9 mouse cellular contexts compared by ENCODE assay signal in the genomic region with DNA sequence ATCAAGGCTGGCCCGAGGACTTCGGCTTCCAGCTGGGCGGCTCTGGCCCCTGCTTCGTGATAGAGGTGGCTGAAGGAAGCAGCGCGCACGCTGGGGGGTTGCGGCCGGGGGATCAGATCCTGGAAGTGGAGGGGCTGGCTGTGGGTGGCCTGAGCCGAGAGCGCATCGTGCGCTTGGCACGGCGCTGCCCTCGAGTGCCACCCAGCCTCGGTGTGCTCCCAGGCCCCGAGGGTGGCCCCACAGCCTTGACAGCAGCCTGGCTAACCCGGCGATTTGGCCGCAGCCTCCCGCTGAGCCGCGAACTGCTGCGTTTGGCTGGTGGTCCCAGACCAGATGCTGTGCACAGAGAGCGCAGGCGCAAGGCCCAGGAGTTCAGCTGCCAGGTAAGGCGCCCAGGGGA. TPM values are rescaled to one million over a fixed set of nuclear protein-coding genes. Genes with fewer than 3 reads are reported as not detected.
A peak's percentile ranks its signal among the peaks of the same experiment; 100 is the strongest.
DNase-seq lines count a peak whose midpoint lies in the region; ATAC-seq and TF ChIP-seq lines count a peak whose summit lies in the region.
"Had no signal": no experiment of that assay in that cellular context is flagged by ENCODE, and none has a peak within 500 bp of the region (broad histone marks: within the 10 kb centered on the region; RNA-seq: fewer than 3 reads in every experiment).

No protein-coding gene starts in this region.

- no peak for TF ChIP-seq EP300 in stomach, postnatal 0 days (optimal IDR thresholded peaks at IDR 0.05)

- peaks cover 26% of the 10 kb centered on the region for H3K27me3 ChIP-seq in lung, embryonic 16.5 days (ENCODE audit: control insufficient read depth, insufficient read depth, low read depth, low read length)
- peaks cover 17% of the 10 kb centered on the region for H3K27me3 ChIP-seq in limb, embryonic 11.5 days (ENCODE audit: control insufficient read depth, insufficient read depth, low read length)
- no peaks in the 10 kb centered on the region for H3K27me3 ChIP-seq in stomach, postnatal 0 days (ENCODE audit: control insufficient read depth, insufficient read depth, low read length)

- H3K9ac ChIP-seq in lung, embryonic 16.5 days (ENCODE audit: low read length) = no peak overlapping the region
- H3K9ac ChIP-seq in limb, embryonic 11.5 days (ENCODE audit: low read length) = no peak overlapping the region; the same call in 1 of the 2 replicates
- peak overlapping the region; percentile 47 for H3K9ac ChIP-seq in stomach, postnatal 0 days (ENCODE audit: low read length)

- no peaks in the 10 kb centered on the region for H3K36me3 ChIP-seq in lung, embryonic 16.5 days (ENCODE audit: control insufficient read depth, insufficient read depth, low read length)
- no peaks in the 10 kb centered on the region for H3K36me3 ChIP-seq in limb, embryonic 11.5 days (ENCODE audit: control insufficient read depth, insufficient read depth, low read length)
- H3K36me3 ChIP-seq in stomach, postnatal 0 days (ENCODE audit: control insufficient read depth, insufficient read depth, low read length) = no peaks in the 10 kb centered on the region

- 3% methylated on average over 28 of the region's 28 CpGs for WGBS in lung, embryonic 16.5 days
- 3% methylated on average over 28 of the region's 28 CpGs for WGBS in limb, embryonic 11.5 days
- WGBS in stomach, postnatal 0 days = 8% methylated on average over 22 of the region's 28 CpGs

- ATAC-seq in lung, embryonic 16.5 days (ENCODE audit: low read depth) = no peak
- ATAC-seq in limb, embryonic 11.5 days (ENCODE audit: insufficient number of reproducible peaks, low FRiP score, low TSS enrichment, low read depth) = no peak
- ATAC-seq in stomach, postnatal 0 days (ENCODE audit: low FRiP score, low TSS enrichment) = no peak

- DNase-seq in adrenal gland, postnatal 10 days = peak; percentile 19
- no peak for DNase-seq in adrenal gland, postnatal 36 days
- DNase-seq in lung, adult 18-20 months = no peak
- no peak for DNase-seq in limb, embryonic 11.5 days (ENCODE audit: low spot score)
- DNase-seq in stomach, postnatal 0 days (ENCODE audit: low spot score) = no peak
- DNase-seq in ovary, postnatal 14 days (ENCODE audit: low spot score) = no peak
- DNase-seq in right cerebral cortex, postnatal 36 days (ENCODE audit: low spot score in 2 of 2) = no peak
- DNase-seq: layer of hippocampus, postnatal 36 days had no signal

- no peaks in the 10 kb centered on the region for H3K9me3 ChIP-seq in lung, embryonic 16.5 days (ENCODE audit: control insufficient read depth, low read length)
- H3K9me3 ChIP-seq in limb, embryonic 11.5 days (ENCODE audit: control insufficient read depth, low read length) = no peaks in the 10 kb centered on the region
- no peaks in the 10 kb centered on the region for H3K9me3 ChIP-seq in stomach, postnatal 0 days (ENCODE audit: control insufficient read depth, low read length)

- H3K4me3 ChIP-seq in lung, embryonic 16.5 days (ENCODE audit: low read length) = 0 out of 2 replicates have a peak overlapping the region, but pooled peaks have one; percentile 12
- peak overlapping the region; percentile 23; the same call in 1 of the 2 replicates for H3K4me3 ChIP-seq in limb, embryonic 11.5 days (ENCODE audit: low read depth, low read length)
- H3K4me3 ChIP-seq in stomach, postnatal 0 days (ENCODE audit: low read depth, low read length) = no peak overlapping the region

- no peak for TF ChIP-seq CTCF in stomach, postnatal 0 days (IDR thresholded peaks at IDR 0.05; ENCODE audit: low read depth)

- H3K4me2 ChIP-seq in lung, embryonic 16.5 days (ENCODE audit: low read depth, low read length) = peak overlapping the region; percentile 35
- H3K4me2 ChIP-seq in limb, embryonic 11.5 days (ENCODE audit: low read depth, severe bottlenecking) = peak overlapping the region; percentile 48
- H3K4me2 ChIP-seq in stomach, postnatal 0 days (replicated peaks; ENCODE audit: low read depth) = 0 out of 2 replicates have a peak overlapping the region, but pooled peaks have one; percentile 8

- no peak overlapping the region for H3K27ac ChIP-seq in lung, embryonic 16.5 days (ENCODE audit: low read length)
- no peak overlapping the region for H3K27ac ChIP-seq in limb, embryonic 11.5 days (replicated peaks; ENCODE audit: low read depth, low read length)
- H3K27ac ChIP-seq in stomach, postnatal 0 days (replicated peaks) = no peak overlapping the region

- H3K4me1 ChIP-seq in lung, embryonic 16.5 days (replicated peaks; ENCODE audit: control insufficient read depth, insufficient read depth, low read length) = peaks cover 4% of the 10 kb centered on the region; the same call in 1 of the 2 replicates
- H3K4me1 ChIP-seq in limb, embryonic 11.5 days (ENCODE audit: control insufficient read depth, insufficient read depth, low read length) = peaks cover 5% of the 10 kb centered on the region
- H3K4me1 ChIP-seq in stomach, postnatal 0 days (replicated peaks; ENCODE audit: control insufficient read depth, insufficient read depth) = no peaks in the 10 kb centered on the region

RNA-seq across cellular contexts. Expression of a gene that starts 0.4 kb away (rescaled TPM):
- total RNA-seq in adrenal gland, postnatal 10 days (2021) = under 1 TPM; 0.24 to 0.85 TPM
- under 1 TPM; 0.20 to 0.30 TPM for total RNA-seq in adrenal gland, postnatal 36 days (2021)
- polyA plus RNA-seq in lung, embryonic 16.5 days (2015; fragmentation: Nextera tagmentation; extraction: Ambion mirVana) = 0.04 TPM in 1 of 2 replicates, not detected in the other
- 0.31 and 0.88 TPM in 2 replicates for polyA plus RNA-seq in limb, embryonic 11.5 days (2014; fragmentation: Nextera tagmentation; extraction: Ambion mirVana)
- 0.86 and 1.4 TPM in 2 replicates for polyA plus RNA-seq in stomach, postnatal 0 days (2015; fragmentation: Nextera tagmentation; extraction: Ambion mirVana)

RNA-seq across cellular contexts. Expression of a gene that starts 28.5 kb away (rescaled TPM):
- total RNA-seq in adrenal gland, postnatal 10 days (2021) = 10 to 100 TPM; 50.3 to 50.9 TPM
- total RNA-seq in adrenal gland, postnatal 36 days (2021) = 10 to 100 TPM; 54.7 to 60.4 TPM
- polyA plus RNA-seq in lung, embryonic 16.5 days (2015; fragmentation: Nextera tagmentation; extraction: Ambion mirVana) = 72.7 and 79.2 TPM in 2 replicates
- 74.1 and 75.1 TPM in 2 replicates for polyA plus RNA-seq in limb, embryonic 11.5 days (2014; fragmentation: Nextera tagmentation; extraction: Ambion mirVana)
- 62.6 and 65.2 TPM in 2 replicates for polyA plus RNA-seq in stomach, postnatal 0 days (2015; fragmentation: Nextera tagmentation; extraction: Ambion mirVana)

RNA-seq across cellular contexts. Expression of a gene that starts 42.4 kb away (rescaled TPM):
- 10 to 100 TPM; 23.0 to 23.5 TPM for total RNA-seq in adrenal gland, postnatal 10 days (2021)
- total RNA-seq in adrenal gland, postnatal 36 days (2021) = 10 to 100 TPM; 24.2 to 33.2 TPM
- 32.3 and 33.0 TPM in 2 replicates for polyA plus RNA-seq in lung, embryonic 16.5 days (2015; fragmentation: Nextera tagmentation; extraction: Ambion mirVana)
- polyA plus RNA-seq in limb, embryonic 11.5 days (2014; fragmentation: Nextera tagmentation; extraction: Ambion mirVana) = 52.5 and 53.4 TPM in 2 replicates
- 15.7 and 18.5 TPM in 2 replicates for polyA plus RNA-seq in stomach, postnatal 0 days (2015; fragmentation: Nextera tagmentation; extraction: Ambion mirVana)

RNA-seq across cellular contexts. Expression of a gene that starts 46.1 kb away (rescaled TPM):
- 100 to 1,000 TPM; 105 to 125 TPM for total RNA-seq in adrenal gland, postnatal 10 days (2021)
- total RNA-seq in adrenal gland, postnatal 36 days (2021) = 100 to 1,000 TPM; 114 to 116 TPM
- polyA plus RNA-seq in lung, embryonic 16.5 days (2015; fragmentation: Nextera tagmentation; extraction: Ambion mirVana) = 320 and 341 TPM in 2 replicates
- 265 and 281 TPM in 2 replicates for polyA plus RNA-seq in limb, embryonic 11.5 days (2014; fragmentation: Nextera tagmentation; extraction: Ambion mirVana)
- polyA plus RNA-seq in stomach, postnatal 0 days (2015; fragmentation: Nextera tagmentation; extraction: Ambion mirVana) = 287 and 315 TPM in 2 replicates
